Mouse (Mus musculus) heart, postnatal 0 days (tissue): Measurements from ENCODE around the gene Ang. TPM values are rescaled to one million over a fixed set of nuclear protein-coding genes. Genes with fewer than 3 reads are reported as not detected.

ENCODE experiments used
- ATAC-seq: fragments of 200-750 bp; cut with Nextera tagmentation; 2 replicates; pipeline ENCODE4 v1.8.0; 2017; ENCODE audit warnings: low read depth, moderate number of reproducible peaks, moderate library complexity; ENCODE audit not compliant: insufficient read depth
- DNase-seq: peaks from one replicate; pipeline ENCODE4 v3.0.0-alpha.2; 2016; ENCODE audit warnings: low spot score
- H3K27ac ChIP-seq: fragments of 300-500 bp; sonication (generic); 2 replicates; pipeline ENCODE4 v1.5.1; 2014; ENCODE audit warnings: low read depth, mild to moderate bottlenecking
- H3K27me3 ChIP-seq: fragments of 300-500 bp; sonication (generic); 2 replicates; pipeline ENCODE4 v1.6.1; 2014; ENCODE audit warnings: low read length, mixed read lengths; ENCODE audit not compliant: control insufficient read depth, insufficient read depth
- H3K36me3 ChIP-seq: fragments of 300-500 bp; sonication (generic); replicated peaks from 2 replicates; pipeline ENCODE4 v1.6.1; 2014; ENCODE audit warnings: low read length, mixed read lengths; ENCODE audit not compliant: control insufficient read depth, insufficient read depth
- H3K4me1 ChIP-seq: fragments of 300-500 bp; sonication (generic); 2 replicates; pipeline ENCODE4 v1.6.1; 2014; ENCODE audit warnings: antibody characterized with exemption; ENCODE audit not compliant: control insufficient read depth, insufficient read depth
- H3K4me2 ChIP-seq: fragments of 300-500 bp; sonication (generic); 2 replicates; pipeline ENCODE4 v1.6.1; 2014; ENCODE audit warnings: low read depth, mild to moderate bottlenecking, low read length, moderate library complexity
- H3K4me3 ChIP-seq: fragments of 300-500 bp; sonication (generic); 2 replicates; pipeline ENCODE4 v1.5.1; 2014; ENCODE audit warnings: low read depth, low read length
- H3K9ac ChIP-seq: fragments of 300-500 bp; sonication (generic); replicated peaks from 2 replicates; pipeline ENCODE4 v1.6.1; 2014; ENCODE audit warnings: low read depth, low read length, mixed read lengths
- H3K9me3 ChIP-seq: fragments of 300-500 bp; sonication (generic); replicated peaks from 2 replicates; pipeline ENCODE4 v1.6.1; 2016; ENCODE audit warnings: low read length; ENCODE audit not compliant: control insufficient read depth
- CTCF ChIP-seq: IDR thresholded peaks from 2 replicates; pipeline ENCODE4 v1.5.1; 2016; ENCODE audit warnings: antibody characterized with exemption, control low read depth, low read depth
- EP300 ChIP-seq: IDR thresholded peaks from 2 replicates; pipeline ENCODE4 v1.6.1; 2016; ENCODE audit warnings: antibody characterized with exemption, low read depth
- WGBS: fragments of 180-500 bp; shearing (Covaris S2); extraction: QIAGEN DNeasy Blood & Tissue Kit; methylation state at CpG from one replicate; pipeline ENCODE4 v1.1.7; 2014; 5-methylcytosine and 5-hydroxymethylcytosine counted together
- polyA plus RNA-seq: library from polyadenylated mRNA; unstranded; fragments of >200 nt; fragmentation: Nextera tagmentation; extraction: Ambion mirVana; gene quantifications from 2 replicates; pipeline ENCODE4 v1.2.1, GENCODE M21; 2015
- total RNA-seq: library from RNA; depleted of rRNA; stranded (reverse); fragments of >200 nt; gene quantifications from 2 replicates; pipeline ENCODE4 v1.2.3, GENCODE M21; 2014; ENCODE audit warnings: low replicate concordance

Ang gene
- total and polyA plus RNA-seq, 2 experiments from 2014 or later, result 2.6 to 9.3 TPM

DNA sequence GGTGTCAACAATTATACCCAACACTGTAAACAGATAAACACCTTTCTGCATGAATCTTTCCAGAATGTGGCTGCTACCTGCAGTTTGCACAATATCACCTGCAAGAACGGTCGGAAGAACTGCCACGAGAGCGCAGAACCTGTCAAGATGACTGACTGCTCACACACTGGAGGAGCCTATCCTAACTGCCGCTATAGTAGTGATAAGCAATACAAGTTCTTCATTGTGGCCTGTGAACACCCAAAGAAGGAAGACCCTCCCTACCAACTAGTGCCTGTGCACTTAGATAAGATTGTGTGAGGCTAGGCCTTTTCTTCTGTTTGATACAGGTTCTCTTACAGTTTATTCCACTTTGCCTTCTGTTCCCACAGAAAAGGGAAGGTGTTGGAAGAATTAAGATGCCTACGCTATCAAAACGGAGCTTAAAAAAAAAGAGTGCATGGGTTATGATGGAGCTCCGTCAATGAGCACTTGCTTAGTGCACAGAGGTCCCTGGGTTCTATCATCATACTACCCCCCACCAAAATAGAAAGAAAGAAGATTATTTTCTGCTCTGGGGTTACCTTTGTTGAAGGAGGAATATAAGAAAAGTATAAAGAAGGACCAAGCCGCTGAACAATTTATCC, 39.5 kb downstream of the Ang start:
- H3K4me3 ChIP-seq, result no peak overlapping the region
- no peak for DNase-seq
- no peaks in the 10 kb centered on the region for H3K36me3 ChIP-seq
- 0 out of 2 replicates have a peak, but pooled peaks cover 4% of the 10 kb centered on the region for H3K9me3 ChIP-seq
- H3K27ac ChIP-seq, result no peak overlapping the region
- peaks cover 4% of the 10 kb centered on the region; the same call in 1 of the 2 replicates for H3K4me1 ChIP-seq
- no peak for ATAC-seq
- H3K27me3 ChIP-seq, result no peaks in the 10 kb centered on the region
- 53% methylated on average over 9 of the region's 9 CpGs for WGBS
- TF ChIP-seq CTCF (no peak), EP300 (no peak)
- H3K9ac ChIP-seq, result no peak overlapping the region
- no peak overlapping the region for H3K4me2 ChIP-seq

DNA sequence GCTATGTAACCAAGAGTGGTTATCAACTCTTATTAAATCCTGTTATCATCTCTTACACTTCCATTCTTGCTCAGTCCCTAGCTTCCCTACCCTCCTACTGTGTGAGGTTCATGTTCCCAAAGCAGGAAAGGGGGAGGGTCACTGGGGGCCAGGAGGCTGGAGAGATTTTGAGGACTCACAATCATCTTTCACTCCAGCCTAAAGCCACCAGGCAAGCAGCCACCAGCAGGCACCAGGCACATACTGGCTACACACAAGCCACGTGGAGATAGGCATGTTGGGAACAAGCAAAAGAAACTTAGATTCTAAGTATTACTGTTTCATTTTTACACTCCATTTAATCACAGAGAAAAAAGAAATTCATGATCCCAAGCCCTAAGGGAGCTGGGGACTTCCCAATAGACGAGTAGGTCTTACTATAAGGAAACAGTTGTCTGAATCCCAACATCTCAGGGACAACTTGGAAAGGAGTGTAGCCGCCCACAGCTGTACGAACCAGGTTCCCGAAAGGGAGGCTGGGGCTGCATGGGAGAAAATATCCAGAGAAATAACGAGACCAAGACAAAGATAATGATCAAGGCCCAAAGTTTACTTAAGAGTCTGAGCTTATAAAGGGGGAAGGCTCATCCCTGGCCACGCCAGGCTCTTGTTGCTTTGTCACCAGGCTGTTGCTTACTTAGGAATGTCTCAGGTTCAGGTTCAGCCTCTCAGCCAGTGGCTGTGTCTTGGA, 40.3 kb downstream of the Ang start:
- ATAC-seq (no peak), DNase-seq (no peak)
- 72% methylated on average over 7 of the region's 7 CpGs for WGBS
- Histone ChIP-seq H3K9ac (no peak overlapping the region), H3K9me3 (no peaks in the 10 kb centered on the region), H3K27me3 (no peaks in the 10 kb centered on the region), H3K4me2 (no peak overlapping the region), H3K36me3 (no peaks in the 10 kb centered on the region), H3K4me3 (no peak overlapping the region), H3K4me1 (peaks cover 4% of the 10 kb centered on the region; the same call in 1 of the 2 replicates), H3K27ac (no peak overlapping the region)
- TF ChIP-seq EP300 (no peak), CTCF (no peak)

GRCm38 (mm10) chr14:51132372-51132771, 41.4 kb downstream of the Ang start:
- DNase-seq (no peak), ATAC-seq (no peak)
- H3K9me3 ChIP-seq, result no peaks in the 10 kb centered on the region
- H3K27ac ChIP-seq, result no peak overlapping the region
- no peaks in the 10 kb centered on the region for H3K27me3 ChIP-seq
- TF ChIP-seq EP300, result no peak
- TF ChIP-seq CTCF, result no peak
- no peaks in the 10 kb centered on the region for H3K36me3 ChIP-seq
- 88% methylated on average over 4 of the region's 4 CpGs for WGBS
- H3K4me1 ChIP-seq, result peaks cover 4% of the 10 kb centered on the region; the same call in 1 of the 2 replicates
- H3K4me2 ChIP-seq, result no peak overlapping the region
- no peak overlapping the region for H3K9ac ChIP-seq
- no peak overlapping the region for H3K4me3 ChIP-seq

GRCm38 (mm10) chr14:51140342-51140741, 49.4 kb downstream of the Ang start:
- ATAC-seq (no peak; the same call in 1 of the 2 replicates), DNase-seq (peak; percentile 26)
- H3K9ac ChIP-seq, result no peak overlapping the region
- H3K4me3 ChIP-seq, result no peak overlapping the region
- no peaks in the 10 kb centered on the region for H3K9me3 ChIP-seq
- peaks cover 6% of the 10 kb centered on the region; the same call in 1 of the 2 replicates for H3K4me1 ChIP-seq
- no peaks in the 10 kb centered on the region for H3K36me3 ChIP-seq
- no peak for TF ChIP-seq EP300
- TF ChIP-seq CTCF, result no peak
- 63% methylated on average over 2 of the region's 2 CpGs for WGBS
- H3K27ac ChIP-seq, result no peak overlapping the region
- H3K4me2 ChIP-seq, result no peak overlapping the region
- no peaks in the 10 kb centered on the region for H3K27me3 ChIP-seq

DNA sequence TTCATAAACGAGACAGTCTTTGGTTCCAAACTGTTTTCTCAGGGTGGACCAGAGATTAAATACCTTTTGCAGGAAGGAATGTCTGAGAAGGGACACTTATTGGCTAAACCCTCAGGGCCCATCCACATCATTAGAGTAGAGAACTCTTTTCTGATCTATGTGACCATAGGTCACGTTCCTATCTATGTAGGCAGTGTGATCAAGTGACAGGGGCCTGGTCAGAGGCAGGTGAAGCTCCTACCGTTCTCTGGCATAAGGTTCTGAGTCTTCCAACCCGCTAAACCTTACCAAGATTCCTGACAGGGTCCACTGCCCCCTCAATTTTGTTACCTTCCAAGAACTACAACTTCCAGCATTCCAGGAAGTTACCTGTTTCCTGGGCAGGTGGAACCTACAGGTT, 51.2 kb downstream of the Ang start:
- ATAC-seq, result no peak
- no peak for TF ChIP-seq CTCF
- TF ChIP-seq EP300, result no peak
- no peak for DNase-seq
- Histone ChIP-seq H3K36me3 (no peaks in the 10 kb centered on the region), H3K27me3 (no peaks in the 10 kb centered on the region), H3K9me3 (no peaks in the 10 kb centered on the region), H3K4me1 (peaks cover 13% of the 10 kb centered on the region), H3K9ac (no peak overlapping the region), H3K27ac (no peak overlapping the region), H3K4me3 (no peak overlapping the region), H3K4me2 (no peak overlapping the region)
- WGBS, result 83% methylated on average over 4 of the region's 4 CpGs
